Mouse (Mus musculus): ENCODE data around the gene Ifi202b. TPM values are rescaled to one million over a fixed set of nuclear protein-coding genes. Genes with fewer than 3 reads are reported as not detected.
"Not testable (repeated sequence)": the region's sequence is repeated elsewhere in the genome, so short reads cannot be mapped to it uniquely, and the experiment has no call there.

Gene Ifi202b
- polyA plus RNA-seq, 1 experiment, result not detected

- WGBS, result 81% methylated on average over 3 of the region's 3 CpGs
- H3K4me1 ChIP-seq (ENCODE audit: control insufficient read depth, insufficient read depth, insufficient read length); H3K36me3 ChIP-seq (ENCODE audit: control insufficient read depth, insufficient read depth, low read length); H3K27me3 ChIP-seq (ENCODE audit: control insufficient read depth, insufficient read depth, low read length); H3K4me3 ChIP-seq (ENCODE audit: extremely low read depth, insufficient read depth, insufficient read length); H3K27ac ChIP-seq (ENCODE audit: insufficient read depth, low read length); DNase-seq (ENCODE audit: low read depth in 1 of 2, low spot score in 2 of 2): not testable (repeated sequence)
Measured at GRCm38 (mm10) chr1:173919279-173919678, 63.3 kb downstream of the Ifi202b start.

- no peaks in the 10 kb centered on the region for H3K4me1 ChIP-seq (ENCODE audit: control insufficient read depth, insufficient read depth, insufficient read length)
- no peak for TF ChIP-seq POLR2A (IDR thresholded peaks at IDR 0.05; ENCODE audit: low read depth, low read length)
- no peak for TF ChIP-seq CTCF (IDR thresholded peaks at IDR 0.05; ENCODE audit: extremely low read depth, insufficient read depth, insufficient read length, insufficient replicate concordance)
- WGBS, result 80% methylated on average over 2 of the region's 2 CpGs
- H3K36me3 ChIP-seq (ENCODE audit: control insufficient read depth, insufficient read depth, low read length), result no peaks in the 10 kb centered on the region
- H3K27me3 ChIP-seq (ENCODE audit: control insufficient read depth, insufficient read depth, low read length), result no peaks in the 10 kb centered on the region
- no peak overlapping the region for H3K4me3 ChIP-seq (ENCODE audit: extremely low read depth, insufficient read depth, insufficient read length)
- no peak for DNase-seq (ENCODE audit: low read depth in 1 of 2, low spot score in 2 of 2)
- no peak overlapping the region for H3K27ac ChIP-seq (ENCODE audit: insufficient read depth, low read length)
Measured at GRCm38 (mm10) chr1:173914559-173914958, 68.0 kb downstream of the Ifi202b start.

GRCm38 (mm10) chr1:173913256-173913791, 69.2 kb downstream of the Ifi202b start:
- not testable (repeated sequence) for H3K27me3 ChIP-seq (ENCODE audit: control insufficient read depth, insufficient read depth, low read length); H3K27ac ChIP-seq (ENCODE audit: insufficient read depth, low read length); H3K4me1 ChIP-seq (ENCODE audit: control insufficient read depth, insufficient read depth, insufficient read length); DNase-seq (ENCODE audit: low read depth in 1 of 2, low spot score in 2 of 2); H3K4me3 ChIP-seq (ENCODE audit: extremely low read depth, insufficient read depth, insufficient read length); H3K36me3 ChIP-seq (ENCODE audit: control insufficient read depth, insufficient read depth, low read length)

Other genes starting within 250 kb of the Ifi202b start
- gene Ifi207, start 241.0 kb downstream of the Ifi202b start, polyA plus RNA-seq (2012; rRNA removed), result 6.8 and 10.0 TPM in 2 replicates
- gene Ifi204, start 215.8 kb downstream of the Ifi202b start, polyA plus RNA-seq (2012; rRNA removed), result 0.75 and 1.4 TPM in 2 replicates
- gene Ifi211, start 69.7 kb downstream of the Ifi202b start, polyA plus RNA-seq (2012; rRNA removed), result 0.49 and 0.55 TPM in 2 replicates
- 8.7 and 20.9 TPM in 2 replicates for gene Mndal, start 40.3 kb downstream of the Ifi202b start, polyA plus RNA-seq (2012; rRNA removed)
- gene Ifi203, start 40.1 kb downstream of the Ifi202b start, polyA plus RNA-seq (2012; rRNA removed), result 23.4 and 29.8 TPM in 2 replicates
- 1.2 and 1.9 TPM in 2 replicates for gene Ifi205, start 49.1 kb upstream of the Ifi202b start, polyA plus RNA-seq (2012; rRNA removed)
- 0.99 and 2.5 TPM in 2 replicates for gene Olfr433, start 58.0 kb upstream of the Ifi202b start, polyA plus RNA-seq (2012; rRNA removed)
- gene Olfr432, start 66.5 kb upstream of the Ifi202b start, polyA plus RNA-seq (2012; rRNA removed), result 0.08 and 2.7 TPM in 2 replicates
- not detected in 2 replicates for gene Olfr430, start 83.9 kb upstream of the Ifi202b start, polyA plus RNA-seq (2012; rRNA removed)
- gene Olfr429, start 101.6 kb upstream of the Ifi202b start, polyA plus RNA-seq (2012; rRNA removed), result not detected in 2 replicates
- not detected in 2 replicates for gene Olfr427, start 114.1 kb upstream of the Ifi202b start, polyA plus RNA-seq (2012; rRNA removed)
- gene Olfr231, start 138.4 kb upstream of the Ifi202b start, polyA plus RNA-seq (2012; rRNA removed), result not detected in 2 replicates
- not detected in 2 replicates for gene Olfr424, start 148.8 kb upstream of the Ifi202b start, polyA plus RNA-seq (2012; rRNA removed)
- gene Olfr420, start 172.9 kb upstream of the Ifi202b start, polyA plus RNA-seq (2012; rRNA removed), result not detected in 2 replicates
- 2.4 and 3.2 TPM in 2 replicates for gene Spta1, start 190.0 kb upstream of the Ifi202b start, polyA plus RNA-seq (2012; rRNA removed)